Mouse (Mus musculus) urinary bladder, postnatal 4 days (tissue): ENCODE results near the gene Chsy1.

Experiments used
- DNase-seq, 2 experiments: peaks; one replicate each; pipeline ENCODE4 v3.0.0; 2021 to 2022; ENCODE audit warnings: low spot score in 2 of 2

Chsy1 gene

GRCm38 (mm10) chr7:66108961-66109854 is at the start of gene Chsy1:
TSS of gene Chsy1 (plus strand) at chr7:66109515.
- DNase-seq = peak; percentile 89 to 91

- DNase-seq = peak; percentile 82 to 87
These were observed 49.0 kb upstream of the Chsy1 start for GRCm38 (mm10) chr7:66060066-66060956.

- no peak for DNase-seq
These were observed 48.3 kb upstream of the Chsy1 start for GRCm38 (mm10) chr7:66061057-66061456.

DNA sequence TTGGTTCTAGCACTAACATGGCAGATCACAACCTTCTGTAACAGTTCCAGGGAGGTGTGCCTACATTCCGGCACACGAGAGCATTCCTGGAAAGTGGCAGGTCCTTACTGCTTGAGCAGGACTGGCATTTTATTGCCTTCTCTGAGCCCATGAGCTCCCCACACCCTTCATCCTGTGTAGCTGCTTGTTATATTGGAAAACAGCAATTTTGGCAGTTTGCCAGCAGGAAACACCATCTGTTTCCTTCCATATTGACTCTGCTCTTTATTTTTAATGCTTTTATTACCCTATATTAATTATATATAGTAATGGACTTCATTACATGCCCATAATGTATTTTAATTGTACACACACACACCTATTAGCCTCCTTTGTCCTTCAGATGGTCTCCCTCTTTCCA is 32.9 kb upstream of the Chsy1 start:
- no peak for DNase-seq

- peak; percentile 94 to 96 for DNase-seq
These were observed 29.7 kb upstream of the Chsy1 start, which contains the start of gene Selenos for GRCm38 (mm10) chr7:66079364-66080230. TSS of gene Selenos (plus strand) at chr7:66079649.

DNA sequence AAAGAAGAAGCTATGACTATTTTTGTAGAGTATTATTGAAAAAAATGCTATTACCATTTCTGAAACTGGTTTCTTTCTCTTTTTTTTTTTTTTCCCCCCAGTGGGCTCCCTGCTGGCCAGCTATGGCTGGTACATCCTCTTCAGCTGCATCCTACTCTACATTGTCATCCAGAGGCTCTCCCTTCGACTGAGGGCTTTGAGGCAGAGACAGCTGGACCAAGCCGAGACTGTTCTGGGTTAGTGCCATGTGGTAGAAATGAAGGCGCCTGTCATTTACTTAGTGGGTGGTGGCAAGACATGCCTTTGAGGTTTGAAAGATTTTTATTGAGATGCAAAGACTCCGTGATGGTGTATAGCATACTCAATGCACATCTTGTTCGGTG is 29.1 kb upstream of the Chsy1 start:
- DNase-seq = no peak

DNA sequence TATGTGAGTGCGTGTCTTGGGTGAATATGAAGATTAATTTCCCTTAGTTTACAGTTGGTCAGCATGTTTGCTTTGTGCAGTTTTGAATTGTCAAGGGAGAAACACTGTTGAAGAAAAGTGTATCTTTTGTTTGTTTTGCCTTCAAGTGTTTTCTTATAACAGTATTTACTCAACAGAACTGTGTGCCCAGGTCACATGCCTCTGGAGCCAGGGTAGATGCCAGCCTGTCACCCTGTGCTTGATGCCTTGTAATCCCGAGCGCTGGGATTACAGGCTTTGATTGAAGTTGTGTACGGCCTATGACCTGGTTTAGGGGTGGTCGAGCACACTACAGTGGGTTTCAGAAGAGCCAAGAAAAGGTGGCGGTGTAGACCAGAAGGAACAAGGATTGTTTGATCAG is 25.6 kb upstream of the Chsy1 start:
- no peak for DNase-seq

DNA sequence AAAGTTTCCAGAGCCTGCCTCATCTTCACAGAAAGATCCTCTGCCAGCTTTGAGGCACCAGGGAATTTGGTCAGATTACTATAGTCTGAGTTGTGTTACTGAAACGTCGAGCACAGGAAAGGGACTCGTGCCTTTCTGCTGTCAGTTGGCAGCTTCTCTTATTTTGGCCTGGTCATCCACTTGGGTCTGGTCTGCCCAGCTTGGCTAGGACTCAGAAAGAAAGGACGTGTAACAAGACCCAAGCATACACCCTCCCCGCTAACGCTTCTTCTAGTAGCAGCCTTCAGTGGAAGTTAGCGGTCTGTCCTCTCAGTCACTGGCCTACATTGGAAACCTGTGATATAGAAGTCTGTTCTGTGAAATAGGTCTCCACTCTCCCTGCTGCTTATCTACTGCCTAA is 24.8 kb upstream of the Chsy1 start:
- DNase-seq = no peak

DNA sequence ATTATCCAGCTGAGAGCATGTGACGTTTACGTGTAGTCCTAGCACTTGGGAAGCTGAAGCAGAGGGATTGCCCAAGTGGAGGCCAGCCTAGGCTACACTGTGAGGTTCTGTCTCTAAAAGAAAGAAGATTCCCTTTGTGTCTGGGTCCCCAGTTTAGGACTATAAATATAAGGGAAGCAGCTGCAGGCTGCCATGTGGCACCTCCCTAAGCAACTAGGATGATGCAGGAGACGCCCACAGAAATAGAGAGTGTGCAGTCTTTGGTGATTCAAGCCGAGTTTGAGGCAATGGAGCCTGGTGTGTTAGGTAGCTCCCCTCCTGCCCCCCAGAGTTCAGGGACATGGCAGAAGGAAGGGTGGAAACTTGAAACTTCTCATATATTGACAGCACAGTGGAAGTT is 21.7 kb upstream of the Chsy1 start:
- no peak for DNase-seq

DNA sequence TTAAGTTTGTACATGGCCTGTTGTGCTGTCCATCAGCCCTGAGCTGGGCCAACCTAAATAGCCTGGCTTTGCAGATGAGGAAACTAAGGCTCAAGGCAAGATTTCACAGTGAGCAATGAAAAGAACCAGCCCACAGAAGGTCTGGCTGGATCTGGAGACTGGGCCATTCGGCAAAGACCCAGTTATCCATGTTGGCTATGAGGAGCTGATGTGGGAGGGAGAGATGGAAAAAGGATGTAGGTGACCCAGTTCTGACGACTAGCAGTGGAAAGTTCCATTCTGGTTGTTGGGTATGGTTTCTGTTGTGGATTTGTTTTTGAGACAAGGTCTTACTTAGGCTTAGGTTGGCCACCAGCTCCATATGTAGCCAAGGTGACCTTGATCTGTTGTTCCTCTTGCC is 21.2 kb upstream of the Chsy1 start:
- DNase-seq = no peak

GRCm38 (mm10) chr7:66090676-66091190 is 18.6 kb upstream of the Chsy1 start:
- no peak for DNase-seq

- DNase-seq = no peak
These were observed 17.8 kb upstream of the Chsy1 start for GRCm38 (mm10) chr7:66091553-66091952.

DNA sequence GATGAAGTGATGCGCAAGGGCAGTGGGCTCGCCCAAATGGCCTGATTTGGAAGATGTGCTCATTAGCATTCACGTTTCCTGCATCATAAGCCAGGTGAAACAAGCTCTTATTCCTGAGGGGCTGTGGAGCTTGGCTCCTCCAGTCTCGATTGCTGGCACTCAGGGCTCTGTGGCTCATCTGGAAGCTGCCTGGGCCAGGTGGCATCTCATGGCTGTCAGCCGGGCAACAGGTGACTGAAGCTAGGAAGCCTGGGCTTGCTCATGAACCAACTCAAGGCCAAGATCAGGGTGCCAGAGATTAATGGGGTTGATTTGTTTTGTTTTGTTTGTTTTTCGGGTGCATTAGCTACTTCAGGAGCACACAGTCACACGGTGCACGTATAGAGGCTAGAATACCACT is 16.7 kb upstream of the Chsy1 start:
- no peak for DNase-seq

GRCm38 (mm10) chr7:66094141-66094540 is 15.2 kb upstream of the Chsy1 start:
- DNase-seq = no peak

GRCm38 (mm10) chr7:66098803-66099202 is 10.5 kb upstream of the Chsy1 start:
- DNase-seq = no peak

GRCm38 (mm10) chr7:66101866-66102265 is 7.4 kb upstream of the Chsy1 start:
- DNase-seq = no peak

GRCm38 (mm10) chr7:66104531-66104930 is 4.8 kb upstream of the Chsy1 start:
- DNase-seq = no peak

DNA sequence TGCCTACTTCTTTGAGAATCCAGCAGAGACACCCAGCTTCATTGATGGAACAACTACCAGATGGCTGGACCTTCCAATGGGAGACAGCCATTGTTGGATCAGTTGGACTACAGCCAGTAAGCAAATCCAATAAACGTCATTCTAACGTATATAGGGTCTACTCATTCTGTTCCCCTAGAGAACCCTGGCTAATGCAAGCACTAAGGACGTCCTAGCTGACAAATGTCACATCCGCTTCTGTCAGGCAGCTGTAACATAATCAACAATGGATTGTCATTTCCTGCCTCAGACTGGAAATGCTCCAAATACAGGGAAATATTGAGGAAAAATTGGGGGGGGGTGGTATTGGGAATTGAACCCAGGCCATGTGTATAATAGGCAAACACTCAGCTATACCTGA is 3.5 kb upstream of the Chsy1 start:
- DNase-seq = no peak

- no peak for DNase-seq
These were observed 2.7 kb upstream of the Chsy1 start for GRCm38 (mm10) chr7:66106581-66107056.

- DNase-seq = no peak
These were observed 2.1 kb upstream of the Chsy1 start for GRCm38 (mm10) chr7:66107206-66107605.

- no peak for DNase-seq
These were observed 1.4 kb upstream of the Chsy1 start for GRCm38 (mm10) chr7:66107930-66108329.
